Mouse (Mus musculus): ENCODE measurements around the gene Mrtfa. TPM values are rescaled to one million over a fixed set of nuclear protein-coding genes. Genes with fewer than 3 reads are reported as not detected.

Mrtfa gene
- polyA plus RNA-seq, 1 experiment, result 66.0 TPM

- H3K4me3 ChIP-seq (ENCODE audit: insufficient read depth, low read length), result peak overlapping the region; percentile 3; the same call in 1 of the 2 replicates
- H3K27ac ChIP-seq (ENCODE audit: insufficient read depth, low read depth, low read length), result peak overlapping the region; percentile 92
- no peak for TF ChIP-seq POLR2A (IDR thresholded peaks at IDR 0.05; ENCODE audit: borderline replicate concordance, low read depth, low read length)
- TF ChIP-seq CTCF (IDR thresholded peaks at IDR 0.05; ENCODE audit: low read depth, low read length), result no peak
- H3K4me1 ChIP-seq (ENCODE audit: control insufficient read depth, insufficient read depth, low read length), result peaks cover 77% of the 10 kb centered on the region
Measured at GRCm38 (mm10) chr15:81083281-81083680, 107.3 kb downstream of the Mrtfa start.

DNA sequence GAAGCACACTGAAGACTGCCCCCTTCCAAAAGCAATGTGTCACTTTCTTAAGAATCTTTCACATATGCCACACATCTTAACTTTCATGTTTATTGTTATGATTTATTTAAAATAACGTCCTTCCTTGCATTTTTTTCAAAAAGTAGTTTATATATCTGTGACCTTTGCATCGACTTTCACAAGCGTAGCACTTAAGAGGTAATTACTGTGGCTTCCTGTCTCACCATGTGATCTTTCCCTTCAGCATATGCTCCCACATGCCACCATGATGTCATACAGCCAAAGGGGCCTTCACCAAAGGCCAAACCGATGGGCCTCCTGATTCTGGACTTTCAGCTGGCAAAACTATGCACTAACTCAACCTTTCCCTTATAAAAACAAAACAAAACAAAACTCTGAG is 109.3 kb downstream of the Mrtfa start:
- H3K4me1 ChIP-seq (ENCODE audit: control insufficient read depth, insufficient read depth, low read length), result peaks cover 71% of the 10 kb centered on the region
- H3K27ac ChIP-seq (ENCODE audit: insufficient read depth, low read depth, low read length), result peak overlapping the region; percentile 83
- H3K4me3 ChIP-seq (ENCODE audit: insufficient read depth, low read length), result no peak overlapping the region
- TF ChIP-seq CTCF (IDR thresholded peaks at IDR 0.05; ENCODE audit: low read depth, low read length) (no peak), POLR2A (IDR thresholded peaks at IDR 0.05; ENCODE audit: borderline replicate concordance, low read depth, low read length) (no peak)

DNA sequence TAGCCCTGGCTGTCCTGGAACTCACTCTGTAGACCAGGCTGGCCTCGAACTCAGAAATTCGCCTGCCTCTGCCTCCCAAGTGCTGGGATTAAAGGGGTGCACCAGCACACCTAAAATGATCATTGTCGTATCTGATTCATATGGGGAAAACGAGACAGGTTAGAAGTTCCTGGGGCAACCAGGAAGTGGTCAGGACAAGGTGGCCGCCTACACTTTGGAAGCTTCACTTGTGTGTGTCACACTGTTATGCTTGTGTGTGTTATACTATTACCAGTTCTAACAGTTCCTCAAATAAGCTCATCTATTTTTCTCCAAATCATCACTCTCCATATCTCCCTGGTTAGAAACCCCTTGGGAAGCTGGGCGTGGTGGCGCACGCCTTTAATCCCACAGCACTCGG is 110.2 kb downstream of the Mrtfa start:
- H3K4me3 ChIP-seq (ENCODE audit: insufficient read depth, low read length), result no peak overlapping the region
- TF ChIP-seq CTCF (IDR thresholded peaks at IDR 0.05; ENCODE audit: low read depth, low read length), result no peak
- H3K4me1 ChIP-seq (ENCODE audit: control insufficient read depth, insufficient read depth, low read length), result peaks cover 68% of the 10 kb centered on the region
- H3K27ac ChIP-seq (ENCODE audit: insufficient read depth, low read depth, low read length), result peak overlapping the region; percentile 83

DNA sequence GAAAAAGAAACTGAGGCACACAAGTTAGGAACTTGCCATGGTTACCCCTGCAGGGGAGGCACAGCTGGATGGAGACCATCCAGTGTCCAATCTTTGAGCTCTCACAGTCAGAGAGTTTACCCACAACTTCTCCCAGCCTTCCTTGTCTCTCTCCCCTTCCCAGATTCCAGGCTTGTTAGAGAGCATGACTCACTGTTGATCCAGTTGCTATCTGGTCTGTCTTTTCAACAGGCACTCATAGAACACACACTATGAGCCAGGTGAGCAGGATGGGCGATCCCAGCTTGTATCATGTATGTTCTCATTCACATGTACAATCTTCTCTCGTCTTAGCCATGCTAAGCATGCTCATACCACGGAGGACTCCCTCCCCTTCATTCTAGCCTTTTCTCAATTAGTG is 111.3 kb downstream of the Mrtfa start:
- H3K27ac ChIP-seq (ENCODE audit: insufficient read depth, low read depth, low read length), result no peak overlapping the region
- peaks cover 67% of the 10 kb centered on the region for H3K4me1 ChIP-seq (ENCODE audit: control insufficient read depth, insufficient read depth, low read length)
- H3K4me3 ChIP-seq (ENCODE audit: insufficient read depth, low read length), result no peak overlapping the region
- no peak for TF ChIP-seq POLR2A (IDR thresholded peaks at IDR 0.05; ENCODE audit: borderline replicate concordance, low read depth, low read length)

GRCm38 (mm10) chr15:81077551-81077950 is 113.0 kb downstream of the Mrtfa start:
- H3K4me3 ChIP-seq (ENCODE audit: insufficient read depth, low read length), result no peak overlapping the region
- H3K27ac ChIP-seq (ENCODE audit: insufficient read depth, low read depth, low read length), result no peak overlapping the region
- TF ChIP-seq POLR2A (IDR thresholded peaks at IDR 0.05; ENCODE audit: borderline replicate concordance, low read depth, low read length) (no peak), CTCF (IDR thresholded peaks at IDR 0.05; ENCODE audit: low read depth, low read length) (peak; percentile 51; the same call in 1 of the 2 replicates)
- H3K4me1 ChIP-seq (ENCODE audit: control insufficient read depth, insufficient read depth, low read length), result peaks cover 64% of the 10 kb centered on the region

DNA sequence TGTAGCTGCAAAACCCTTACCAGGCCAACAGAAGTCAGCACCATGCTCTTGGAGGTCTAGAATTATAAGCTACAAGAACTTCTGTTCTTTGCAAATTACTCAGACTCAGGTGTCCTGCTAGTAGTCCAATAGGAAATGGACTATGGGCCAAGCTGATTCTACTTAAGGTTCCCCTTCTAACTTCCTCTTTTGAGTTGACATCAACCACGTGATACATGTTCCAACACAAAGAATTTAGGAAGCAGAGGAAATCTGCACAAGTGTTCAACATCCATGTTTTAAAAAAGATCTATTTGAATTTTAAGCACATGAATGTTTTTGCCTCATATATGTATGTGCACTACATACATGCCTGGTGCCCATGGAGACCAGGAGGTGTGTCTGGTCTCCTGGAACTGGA is 116.0 kb downstream of the Mrtfa start:
- TF ChIP-seq CTCF (IDR thresholded peaks at IDR 0.05; ENCODE audit: low read depth, low read length), result no peak
- TF ChIP-seq POLR2A (IDR thresholded peaks at IDR 0.05; ENCODE audit: borderline replicate concordance, low read depth, low read length), result no peak

GRCm38 (mm10) chr15:81073751-81074150 is 116.8 kb downstream of the Mrtfa start:
- no peak for TF ChIP-seq POLR2A (IDR thresholded peaks at IDR 0.05; ENCODE audit: borderline replicate concordance, low read depth, low read length)
- TF ChIP-seq CTCF (IDR thresholded peaks at IDR 0.05; ENCODE audit: low read depth, low read length), result no peak
- no peak overlapping the region for H3K4me3 ChIP-seq (ENCODE audit: insufficient read depth, low read length)
- H3K4me1 ChIP-seq (ENCODE audit: control insufficient read depth, insufficient read depth, low read length), result peaks cover 54% of the 10 kb centered on the region
- H3K27ac ChIP-seq (ENCODE audit: insufficient read depth, low read depth, low read length), result peak overlapping the region; percentile 95

More for the DNA sequence above, 116.0 kb downstream of the Mrtfa start:
- Histone ChIP-seq H3K4me1 (ENCODE audit: control insufficient read depth, insufficient read depth, low read length) (peaks cover 58% of the 10 kb centered on the region), H3K4me3 (ENCODE audit: insufficient read depth, low read length) (no peak overlapping the region), H3K27ac (ENCODE audit: insufficient read depth, low read depth, low read length) (peak overlapping the region; percentile 95)

DNA sequence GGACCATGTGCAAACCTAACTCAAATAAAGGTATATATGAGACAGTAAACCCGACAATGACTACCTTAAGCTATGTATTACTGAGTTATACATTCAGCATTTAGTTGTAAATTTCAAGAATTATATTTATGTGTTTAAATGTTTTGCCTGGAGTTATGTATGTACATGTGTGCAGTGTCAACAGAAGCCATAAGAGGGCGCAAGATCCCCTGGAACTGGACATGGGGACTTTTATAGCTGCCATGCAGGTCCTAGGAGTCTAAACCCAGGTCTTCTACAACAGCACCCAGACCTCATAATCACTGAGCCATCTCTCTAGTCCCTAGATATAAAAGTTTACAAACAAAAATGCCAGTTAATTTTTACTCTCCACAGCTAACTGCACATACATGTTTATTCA is 117.8 kb downstream of the Mrtfa start:
- H3K4me1 ChIP-seq (ENCODE audit: control insufficient read depth, insufficient read depth, low read length), result peaks cover 51% of the 10 kb centered on the region
- no peak for TF ChIP-seq POLR2A (IDR thresholded peaks at IDR 0.05; ENCODE audit: borderline replicate concordance, low read depth, low read length)
- TF ChIP-seq CTCF (IDR thresholded peaks at IDR 0.05; ENCODE audit: low read depth, low read length), result no peak
- peak overlapping the region; percentile 95; the same call in 1 of the 2 replicates for H3K27ac ChIP-seq (ENCODE audit: insufficient read depth, low read depth, low read length)
- H3K4me3 ChIP-seq (ENCODE audit: insufficient read depth, low read length), result no peak overlapping the region

GRCm38 (mm10) chr15:81070470-81070869 is 120.1 kb downstream of the Mrtfa start:
- TF ChIP-seq POLR2A (IDR thresholded peaks at IDR 0.05; ENCODE audit: borderline replicate concordance, low read depth, low read length), result no peak
- no peak for TF ChIP-seq CTCF (IDR thresholded peaks at IDR 0.05; ENCODE audit: low read depth, low read length)
- peaks cover 55% of the 10 kb centered on the region for H3K4me1 ChIP-seq (ENCODE audit: control insufficient read depth, insufficient read depth, low read length)
- no peak overlapping the region for H3K27ac ChIP-seq (ENCODE audit: insufficient read depth, low read depth, low read length)
- no peak overlapping the region for H3K4me3 ChIP-seq (ENCODE audit: insufficient read depth, low read length)

DNA sequence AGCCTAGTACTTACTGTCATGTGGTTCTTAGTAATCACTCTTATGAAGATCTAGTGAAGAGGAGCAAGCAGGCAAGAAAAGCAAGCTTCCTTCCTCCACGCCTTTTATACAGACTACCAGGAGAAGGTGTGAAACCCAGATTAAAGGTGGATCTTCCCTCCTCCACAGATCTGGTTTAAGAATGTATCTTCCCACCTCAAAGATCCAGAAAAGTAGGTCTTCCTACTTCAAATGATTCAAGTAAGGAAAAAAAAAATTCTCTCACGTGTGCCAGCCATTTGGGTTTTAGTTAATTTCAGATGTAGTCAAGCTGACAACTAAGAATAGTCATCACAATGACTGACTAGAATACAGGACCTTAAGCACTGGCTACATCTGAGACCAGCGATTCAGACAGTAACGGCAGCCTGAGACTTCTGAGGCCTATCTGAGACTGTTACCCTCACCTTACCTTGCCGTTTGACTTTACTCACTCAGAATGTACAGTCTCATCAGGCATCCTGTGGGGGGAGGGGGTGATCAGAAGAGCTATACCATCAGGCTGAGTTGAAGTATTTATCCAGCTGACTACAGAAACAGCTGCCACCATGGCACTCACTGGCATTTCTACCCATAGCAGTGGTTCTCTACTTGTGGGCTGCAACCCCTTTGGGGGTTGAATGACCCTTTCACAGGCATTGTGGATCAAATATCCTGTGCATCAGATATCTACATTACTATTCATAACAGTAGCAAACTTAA is 121.7 kb downstream of the Mrtfa start:
- Histone ChIP-seq H3K4me3 (ENCODE audit: insufficient read depth, low read length) (no peak overlapping the region), H3K4me1 (ENCODE audit: control insufficient read depth, insufficient read depth, low read length) (peaks cover 42% of the 10 kb centered on the region), H3K27ac (ENCODE audit: insufficient read depth, low read depth, low read length) (no peak overlapping the region)
- no peak for TF ChIP-seq POLR2A (IDR thresholded peaks at IDR 0.05; ENCODE audit: borderline replicate concordance, low read depth, low read length)
- TF ChIP-seq CTCF (IDR thresholded peaks at IDR 0.05; ENCODE audit: low read depth, low read length), result no peak
